Mouse (Mus musculus) erythroblast, embryonic 14.5 days (primary cell): Measurements from ENCODE around the gene Gm17349.

Experiments
- GATA1 ChIP-seq: IDR thresholded peaks from 2 replicates; pipeline ENCODE4 v1.6.1; 2012; ENCODE audit warnings: low read length, inconsistent platforms, mixed read lengths
- TAL1 ChIP-seq: IDR thresholded peaks from 3 replicates; pipeline ENCODE4 v1.6.1; 2012; ENCODE audit warnings: low read length, inconsistent platforms, mixed read lengths

DNA sequence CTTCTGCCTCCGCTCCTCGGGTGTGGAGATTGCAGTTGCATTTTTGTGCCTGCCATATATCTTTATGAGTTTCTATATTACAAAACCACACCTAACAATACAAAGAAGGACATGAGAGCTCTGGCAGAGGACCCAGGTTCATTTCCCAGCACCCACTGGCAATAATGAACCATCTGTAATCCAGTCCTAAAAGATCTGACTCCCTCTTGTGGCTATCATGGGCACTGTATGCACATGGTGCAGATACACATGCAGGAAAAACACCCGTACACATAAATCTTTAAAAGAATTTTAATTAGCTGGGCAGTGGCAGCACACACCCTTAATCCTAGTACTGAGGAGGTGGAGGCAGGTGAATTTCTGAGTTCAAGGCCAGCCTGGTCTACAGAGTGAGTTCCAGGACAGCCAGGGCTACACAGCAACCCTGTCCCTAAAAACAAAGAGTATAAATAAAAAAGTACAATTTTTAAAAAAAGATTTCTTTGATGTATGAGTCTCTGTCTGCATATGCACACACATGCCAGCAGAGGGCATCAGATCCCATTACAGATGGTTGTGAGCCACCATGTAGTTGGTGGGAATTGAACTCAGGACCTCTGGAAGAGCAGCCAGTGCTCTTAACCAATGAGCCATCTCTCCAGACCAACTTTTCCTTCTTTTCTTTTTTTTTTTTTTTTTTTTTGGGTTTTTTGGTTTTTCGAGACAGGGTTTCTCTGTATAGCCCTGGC lies 23.9 kb upstream of the Gm17349 start:
- TF ChIP-seq TAL1 (no peak), GATA1 (no peak)
